Mouse (Mus musculus): ENCODE data around the gene Rnf141.

The Rnf141 gene

GRCm38 (mm10) chr7:110794722-110795121, 49.5 kb downstream of the Rnf141 start:
- DNase-seq (ENCODE audit: low spot score), result no peak

- DNase-seq (ENCODE audit: low spot score), result no peak
Observed at GRCm38 (mm10) chr7:110792834-110793233, 51.4 kb downstream of the Rnf141 start.

DNA sequence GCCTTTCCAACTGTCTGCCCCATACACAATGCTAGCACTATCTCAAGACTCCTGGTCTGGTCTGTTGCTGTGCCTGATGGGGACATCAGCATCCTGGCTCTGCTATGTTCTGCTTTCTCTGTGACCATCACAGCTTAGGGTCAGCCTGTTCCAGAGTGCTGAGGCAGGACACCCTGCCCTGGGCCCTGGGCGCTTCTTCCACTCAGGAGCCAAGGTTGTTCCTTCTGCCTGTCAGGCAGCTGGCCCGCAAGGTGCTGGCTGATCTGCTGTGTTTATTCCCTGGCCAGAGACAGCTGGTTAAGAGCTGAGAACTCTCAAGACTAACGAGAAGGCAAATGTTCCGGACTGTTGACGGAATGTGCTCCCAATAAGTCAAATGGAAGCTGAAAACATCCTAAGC, 52.1 kb downstream of the Rnf141 start:
- no peak for DNase-seq (ENCODE audit: low spot score)

GRCm38 (mm10) chr7:110790878-110791277, 53.4 kb downstream of the Rnf141 start:
- DNase-seq (ENCODE audit: low spot score), result no peak

DNA sequence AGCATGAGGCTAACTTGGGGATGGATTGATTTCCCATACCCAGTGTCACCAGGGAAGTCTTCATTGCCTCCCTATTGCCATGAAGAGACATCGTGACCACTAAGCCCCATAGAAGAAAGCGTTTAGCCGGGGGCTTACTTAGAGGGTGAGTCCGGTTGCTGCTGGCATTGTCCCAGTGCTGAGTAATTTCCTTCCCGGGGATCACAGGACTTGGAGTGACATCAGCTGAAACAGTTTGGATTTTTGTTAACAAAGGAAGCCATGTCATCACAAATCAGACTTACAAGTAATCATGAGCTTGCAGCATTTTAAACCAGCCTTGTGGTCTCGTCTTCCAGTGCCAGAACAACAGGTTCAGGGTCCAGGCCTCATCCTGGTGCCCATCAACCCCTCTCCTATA, 56.9 kb downstream of the Rnf141 start:
- no peak for DNase-seq (ENCODE audit: low spot score)

- DNase-seq (ENCODE audit: low spot score), result peak; percentile 24
Observed at GRCm38 (mm10) chr7:110785741-110786146, 58.5 kb downstream of the Rnf141 start.

- DNase-seq (ENCODE audit: low spot score), result no peak
Observed at GRCm38 (mm10) chr7:110784965-110785364, 59.3 kb downstream of the Rnf141 start.

GRCm38 (mm10) chr7:110782845-110783478, 61.3 kb downstream of the Rnf141 start:
- DNase-seq (ENCODE audit: low spot score), result peak; percentile 46

DNA sequence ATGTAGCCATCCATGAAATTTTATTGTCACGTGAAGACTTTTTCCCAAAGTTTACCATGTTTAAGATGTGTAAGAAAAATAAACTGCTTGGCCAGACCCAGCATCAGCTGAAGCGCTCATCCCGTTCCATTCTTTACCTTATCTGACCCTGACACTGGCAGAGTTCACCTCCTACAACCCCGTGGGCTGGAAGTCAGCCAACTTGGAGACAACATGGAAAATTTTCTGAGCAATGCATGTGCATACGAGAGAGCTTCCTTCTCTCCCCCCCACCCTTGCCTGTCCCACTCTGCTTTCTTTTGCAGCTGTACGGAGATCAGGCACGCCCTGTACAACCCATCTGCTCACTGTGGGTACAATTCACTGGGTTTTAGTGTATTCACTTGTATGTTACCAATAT, 62.1 kb downstream of the Rnf141 start:
- DNase-seq (ENCODE audit: low spot score), result no peak

DNA sequence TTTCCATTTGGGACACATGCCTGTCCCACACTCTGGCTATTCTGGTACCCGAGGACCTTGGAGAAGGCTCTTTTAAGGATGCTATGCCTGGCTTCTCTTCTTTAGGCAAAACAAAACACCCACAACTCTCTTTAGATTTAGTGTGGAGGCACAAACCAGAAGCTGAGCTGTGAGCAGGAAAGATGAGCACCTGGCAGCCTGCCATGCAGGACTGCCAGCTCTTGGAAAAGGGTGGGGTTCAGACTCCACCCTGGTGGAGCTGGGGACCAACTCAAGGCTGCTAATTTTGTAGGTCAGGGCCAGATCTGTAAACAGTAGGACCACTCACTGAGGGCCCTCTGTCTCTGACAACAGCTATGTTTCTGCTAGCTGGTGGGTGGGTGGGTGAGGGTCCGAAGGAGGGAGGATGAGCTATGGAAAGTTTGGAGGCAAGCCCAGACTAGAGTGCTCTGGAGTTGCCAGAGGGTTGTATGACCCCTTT, 63.0 kb downstream of the Rnf141 start:
- no peak for DNase-seq (ENCODE audit: low spot score)

DNA sequence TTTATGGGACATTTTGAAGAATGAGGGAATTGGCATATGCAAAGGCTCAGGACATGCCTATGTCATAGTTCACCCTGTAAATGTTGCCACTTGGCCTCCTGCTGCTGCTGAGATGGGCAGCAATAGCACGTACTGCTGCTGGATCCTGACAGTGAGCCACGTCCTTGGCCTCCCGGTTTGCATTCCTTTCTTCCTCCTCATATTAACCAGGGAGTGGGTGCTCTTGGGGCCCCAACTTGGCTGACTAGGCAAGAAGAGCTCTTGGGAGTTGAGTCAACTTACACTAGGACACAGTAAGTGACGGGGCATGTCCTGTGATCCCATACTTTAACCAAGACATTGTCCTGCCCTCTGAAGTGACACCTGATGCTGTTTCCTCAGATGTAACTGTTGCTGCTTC, 63.7 kb downstream of the Rnf141 start:
- DNase-seq (ENCODE audit: low spot score), result no peak

GRCm38 (mm10) chr7:110779605-110780111, 64.6 kb downstream of the Rnf141 start:
- no peak for DNase-seq (ENCODE audit: low spot score)

DNA sequence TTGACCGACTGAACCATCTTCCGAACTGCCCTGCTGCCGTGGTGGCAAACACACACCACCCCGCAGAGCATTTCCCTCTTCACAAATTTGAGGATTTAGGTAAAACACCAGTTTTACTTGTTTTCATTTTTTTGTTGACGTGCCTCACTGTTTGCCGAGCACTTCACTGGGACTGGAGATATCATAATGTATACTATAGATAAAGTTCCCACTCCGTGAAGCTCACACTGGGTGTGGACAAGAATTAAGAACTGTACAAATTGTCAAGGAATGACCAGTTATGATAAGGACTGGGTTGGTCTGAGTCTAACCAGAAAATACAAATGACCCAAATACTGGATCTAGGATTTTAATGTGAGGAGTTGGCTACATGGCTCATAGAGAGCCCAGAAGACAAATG, 65.3 kb downstream of the Rnf141 start:
- DNase-seq (ENCODE audit: low spot score), result no peak

DNA sequence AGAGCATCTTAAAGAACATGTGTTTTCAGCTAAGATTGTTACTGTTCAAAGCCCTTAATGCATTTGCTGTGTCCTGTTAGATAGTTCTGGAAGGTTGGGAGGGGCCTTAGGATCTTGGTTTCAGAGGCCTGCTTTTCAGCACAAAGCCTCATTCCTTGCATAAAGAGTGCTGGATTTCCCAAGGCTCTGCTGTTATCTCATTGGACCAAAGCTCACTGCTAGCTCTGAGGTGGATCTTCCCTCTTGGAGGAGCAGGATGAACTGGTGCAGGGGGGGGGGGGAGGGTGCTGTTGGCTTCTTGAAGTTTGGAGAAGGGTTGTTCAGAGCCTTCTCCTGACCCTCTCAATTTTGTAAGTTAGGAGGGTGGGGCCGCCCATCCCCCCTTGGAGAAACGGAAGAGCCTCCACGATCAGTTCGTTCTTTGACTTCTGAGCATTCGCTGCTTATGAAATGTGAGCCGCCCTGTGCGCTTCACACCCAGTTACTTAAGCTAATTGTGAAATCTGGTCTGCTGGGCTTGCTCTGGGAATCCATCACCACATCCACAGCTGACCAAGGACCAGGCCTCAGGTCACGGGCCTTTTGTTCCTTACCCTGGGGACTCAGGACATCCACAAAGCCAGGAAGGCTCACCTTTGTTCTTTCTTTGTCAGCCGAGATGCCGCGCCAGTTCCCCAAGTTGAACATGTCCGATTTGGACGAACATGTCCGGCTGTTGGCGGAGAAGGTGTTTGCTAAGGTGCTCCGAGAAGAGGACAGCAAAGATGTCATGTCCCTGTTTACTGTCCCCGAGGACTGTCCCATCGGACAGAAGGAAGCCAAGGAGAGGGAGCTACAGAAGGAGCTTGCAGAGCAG, 66.9 kb downstream of the Rnf141 start:
- DNase-seq (ENCODE audit: low spot score), result no peak

- no peak for DNase-seq (ENCODE audit: low spot score)
Observed at GRCm38 (mm10) chr7:110774674-110775073, 69.6 kb downstream of the Rnf141 start.

- no peak for DNase-seq (ENCODE audit: low spot score)
Observed at GRCm38 (mm10) chr7:110774077-110774476, 70.2 kb downstream of the Rnf141 start.

DNA sequence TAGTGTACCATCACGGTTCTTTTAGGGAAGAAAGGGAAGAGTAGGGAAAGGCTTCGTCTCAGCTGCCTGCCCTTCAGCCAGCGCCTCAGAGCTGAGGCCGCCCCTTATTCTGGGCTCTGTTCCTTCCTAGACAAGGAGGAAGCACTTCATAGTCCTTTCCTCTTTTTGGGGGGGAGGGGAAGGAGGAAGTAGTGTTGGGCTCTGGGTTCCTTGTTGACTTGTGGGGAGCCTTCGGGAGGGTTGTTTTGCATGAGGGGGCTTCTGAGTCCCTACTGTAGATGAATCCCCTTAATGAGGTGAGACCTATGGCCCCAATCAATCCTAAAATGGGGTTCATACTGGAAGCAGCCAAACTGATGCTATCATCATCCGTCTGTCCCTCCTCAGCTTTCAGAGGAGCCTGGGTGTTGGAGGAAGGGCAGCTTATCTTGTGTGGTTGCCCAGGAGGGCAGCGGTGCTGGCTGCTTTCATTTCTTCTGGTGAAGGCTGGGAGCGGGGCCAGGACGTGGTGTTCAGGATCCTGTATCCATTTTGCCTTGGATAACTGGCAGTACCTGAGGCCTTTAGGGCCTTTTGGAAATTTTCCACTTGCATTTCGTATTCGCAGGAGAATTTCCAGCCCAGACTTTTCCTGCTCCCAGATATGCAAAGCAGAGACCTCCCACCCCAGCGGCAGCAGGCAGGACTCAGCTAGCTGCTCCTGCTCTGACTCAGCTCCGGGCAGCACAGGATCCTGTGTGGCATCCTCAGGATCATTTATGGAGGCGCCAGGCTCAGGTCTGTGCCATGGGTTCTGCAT, 70.9 kb downstream of the Rnf141 start:
- no peak for DNase-seq (ENCODE audit: low spot score)

DNA sequence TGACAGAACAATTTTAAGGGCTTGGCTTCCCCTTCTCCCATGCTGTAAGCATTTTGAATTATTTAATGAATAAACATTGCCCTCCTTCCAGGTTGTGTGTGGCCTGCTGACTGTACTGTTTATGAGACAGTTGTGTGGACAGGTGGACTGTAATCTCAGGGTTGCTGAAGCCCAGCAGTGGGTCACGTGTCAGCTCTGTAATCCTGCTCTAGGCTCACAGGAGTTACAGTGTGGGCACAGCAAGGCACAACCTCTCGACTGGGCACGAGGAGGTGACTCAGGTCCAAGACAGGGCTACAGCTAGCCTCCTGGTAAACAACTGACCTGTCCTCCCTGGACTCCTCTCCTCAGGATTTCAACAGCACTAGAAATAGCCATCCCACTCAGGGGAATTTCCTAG, 71.9 kb downstream of the Rnf141 start:
- DNase-seq (ENCODE audit: low spot score), result no peak

DNA sequence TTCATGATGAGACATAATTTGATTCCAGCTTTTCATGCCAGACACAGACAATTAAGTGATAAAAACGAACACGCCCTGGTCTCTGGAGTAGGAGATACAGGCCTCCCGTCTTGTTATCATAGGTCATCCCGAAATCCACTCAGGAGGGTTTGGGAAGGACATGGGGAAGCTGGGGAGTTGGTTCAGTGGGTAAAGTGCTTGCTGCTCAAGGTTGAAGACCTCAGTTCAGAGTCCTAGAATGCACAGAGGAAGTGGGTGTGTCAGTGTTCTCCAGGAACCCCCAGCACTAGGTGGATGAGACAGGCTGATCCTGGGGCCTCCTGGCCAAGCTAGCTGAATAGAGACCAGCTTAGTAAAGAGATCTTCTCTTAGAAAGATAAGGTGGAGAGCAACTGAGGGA, 73.3 kb downstream of the Rnf141 start:
- DNase-seq (ENCODE audit: low spot score), result no peak

GRCm38 (mm10) chr7:110769094-110769493, 75.2 kb downstream of the Rnf141 start:
- DNase-seq (ENCODE audit: low spot score), result no peak

DNA sequence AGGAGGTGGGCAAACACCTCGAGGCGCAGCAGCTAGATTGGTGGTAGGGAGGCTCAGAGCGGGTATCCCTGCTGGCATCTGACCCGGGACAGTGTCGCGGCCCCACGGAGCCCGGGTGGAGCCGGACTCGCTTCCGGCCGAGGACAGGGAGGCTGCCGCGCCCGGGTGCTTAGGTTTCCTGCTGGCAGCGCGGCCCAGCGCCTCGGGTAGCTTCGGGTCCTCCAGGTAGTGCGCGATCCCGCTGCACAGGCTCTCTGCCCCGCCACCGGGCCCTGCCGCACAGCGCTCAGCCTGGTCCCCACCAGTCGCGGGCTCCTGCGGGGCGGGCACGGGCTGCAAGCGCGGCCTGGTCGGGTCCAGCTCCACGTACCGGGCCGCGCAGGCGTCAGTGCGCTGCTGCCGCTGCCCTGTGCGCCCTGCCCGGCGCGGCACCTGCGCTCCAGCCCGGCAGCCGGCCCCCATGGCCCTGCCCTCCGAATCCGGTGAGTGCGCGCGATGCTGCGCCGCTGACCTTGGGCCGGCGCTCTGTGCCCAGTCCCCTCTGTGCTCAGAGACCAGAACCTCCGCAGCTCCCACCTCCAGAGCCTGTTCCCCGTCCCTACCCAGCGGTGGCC, 75.7 kb downstream of the Rnf141 start:
- peak; percentile 52 for DNase-seq (ENCODE audit: low spot score)

GRCm38 (mm10) chr7:110768001-110768400, 76.3 kb downstream of the Rnf141 start, which contains the start of gene Ampd3:
Ampd3 (plus strand) TSS chr7:110768206.
- no peak for DNase-seq (ENCODE audit: low spot score)

All from retina, embryonic 14.5 days (tissue).